ENCODE assay signal across 19 mouse cellular contexts in genomic region chr3:148418067-148418466, GRCm38 (mm10).
DNase-seq lines count a peak whose midpoint lies in the region; ATAC-seq and TF ChIP-seq lines count a peak whose summit lies in the region.
"Had no signal": no experiment of that assay in that cellular context is flagged by ENCODE, and none has a peak within 500 bp of the region (broad histone marks: within the 10 kb centered on the region; RNA-seq: fewer than 3 reads in every experiment).

No protein-coding gene starts in this region.

- H3K4me1 ChIP-seq in kidney, embryonic 15.5 days, result peaks cover 9% of the 10 kb centered on the region
- H3K4me1 ChIP-seq in liver, embryonic 12.5 days, result peaks cover 25% of the 10 kb centered on the region
- no peaks in the 10 kb centered on the region for H3K4me1 ChIP-seq in midbrain, postnatal 0 days (ENCODE audit: insufficient read depth, low read length)
- no peaks in the 10 kb centered on the region for H3K4me1 ChIP-seq in forebrain, embryonic 16.5 days (replicated peaks; ENCODE audit: control insufficient read depth, insufficient read depth, low read length)

- H3K27me3 ChIP-seq in kidney, embryonic 15.5 days, result no peaks in the 10 kb centered on the region
- no peaks in the 10 kb centered on the region for H3K27me3 ChIP-seq in liver, embryonic 12.5 days (replicated peaks)
- no peaks in the 10 kb centered on the region for H3K27me3 ChIP-seq in midbrain, postnatal 0 days (ENCODE audit: insufficient read depth, low read length)
- H3K27me3 ChIP-seq in forebrain, embryonic 16.5 days (replicated peaks; ENCODE audit: control insufficient read depth, insufficient read depth, low read length), result no peaks in the 10 kb centered on the region
- H3K27me3 ChIP-seq: megakaryocyte, embryonic 14.5 days had no signal

- WGBS in kidney, embryonic 15.5 days, result 4% methylated on average over 6 of the region's 6 CpGs
- WGBS in liver, embryonic 12.5 days (ENCODE audit: insufficient replicate concordance), result 10% methylated on average over 6 of the region's 6 CpGs
- 22% methylated on average over 6 of the region's 6 CpGs for WGBS in midbrain, postnatal 0 days
- 13% methylated on average over 6 of the region's 6 CpGs for WGBS in forebrain, embryonic 16.5 days

- no peak for TF ChIP-seq CTCF in midbrain, postnatal 0 days (IDR thresholded peaks at IDR 0.05)

- H3K9ac ChIP-seq in kidney, embryonic 15.5 days, result no peak overlapping the region
- no peak overlapping the region for H3K9ac ChIP-seq in liver, embryonic 12.5 days
- H3K9ac ChIP-seq in midbrain, postnatal 0 days (replicated peaks; ENCODE audit: low read length, poor library complexity, severe bottlenecking), result no peak overlapping the region
- no peak overlapping the region for H3K9ac ChIP-seq in forebrain, embryonic 16.5 days (replicated peaks; ENCODE audit: low read depth, low read length)
- H3K9ac ChIP-seq: heart, embryonic 15.5 days; hindbrain, embryonic 13.5 days; neural tube, embryonic 13.5 days had no signal

- H3K4me3 ChIP-seq in kidney, embryonic 15.5 days (replicated peaks), result no peak overlapping the region
- H3K4me3 ChIP-seq in liver, embryonic 12.5 days, result no peak overlapping the region
- H3K4me3 ChIP-seq in midbrain, postnatal 0 days (ENCODE audit: low read depth, low read length), result no peak overlapping the region
- H3K4me3 ChIP-seq in forebrain, embryonic 16.5 days (replicated peaks; ENCODE audit: low read length), result no peak overlapping the region
- H3K4me3 ChIP-seq: heart, embryonic 15.5 days; hindbrain, embryonic 13.5 days; layer of hippocampus, adult 2 months; megakaryocyte, embryonic 14.5 days; neural tube, embryonic 13.5 days had no signal

- H3K4me2 ChIP-seq in kidney, embryonic 15.5 days, result peak overlapping the region; percentile 19; the same call in 1 of the 2 replicates
- peak overlapping the region; percentile 10; the same call in 1 of the 2 replicates for H3K4me2 ChIP-seq in liver, embryonic 12.5 days
- no peak overlapping the region for H3K4me2 ChIP-seq in midbrain, postnatal 0 days (ENCODE audit: low read depth, low read length, poor library complexity, severe bottlenecking)
- H3K4me2 ChIP-seq in forebrain, embryonic 16.5 days (ENCODE audit: low read length), result no peak overlapping the region
- H3K4me2 ChIP-seq: heart, embryonic 15.5 days; hindbrain, embryonic 13.5 days; neural tube, embryonic 13.5 days had no signal

- no peak overlapping the region for H3K27ac ChIP-seq in kidney, embryonic 15.5 days
- H3K27ac ChIP-seq in liver, embryonic 12.5 days, result no peak overlapping the region
- H3K27ac ChIP-seq in midbrain, postnatal 0 days (ENCODE audit: low read depth, low read length), result no peak overlapping the region
- H3K27ac ChIP-seq in forebrain, embryonic 16.5 days (ENCODE audit: low read length), result no peak overlapping the region
- H3K27ac ChIP-seq: heart, embryonic 15.5 days; hindbrain, embryonic 13.5 days; layer of hippocampus, adult 2 months; neural tube, embryonic 13.5 days had no signal

- no peaks in the 10 kb centered on the region for H3K9me3 ChIP-seq in kidney, embryonic 15.5 days (replicated peaks)
- no peaks in the 10 kb centered on the region for H3K9me3 ChIP-seq in liver, embryonic 12.5 days (replicated peaks)
- no peaks in the 10 kb centered on the region for H3K9me3 ChIP-seq in midbrain, postnatal 0 days (ENCODE audit: low read length)
- H3K9me3 ChIP-seq in forebrain, embryonic 16.5 days (ENCODE audit: control insufficient read depth, low read length), result no peaks in the 10 kb centered on the region
- H3K9me3 ChIP-seq: heart, embryonic 15.5 days; hindbrain, embryonic 13.5 days; megakaryocyte, embryonic 14.5 days; neural tube, embryonic 13.5 days had no signal

- peak; percentile 90 for ATAC-seq in kidney, embryonic 15.5 days (replicated peaks; ENCODE audit: low FRiP score)
- ATAC-seq in liver, embryonic 12.5 days, result peak; percentile 83
- no peak for ATAC-seq in midbrain, postnatal 0 days (ENCODE audit: low FRiP score)
- no peak for ATAC-seq in erythroblast, adult 5-6 weeks (replicated peaks; ENCODE audit: low FRiP score, poor library complexity, severe bottlenecking)
- no peak for ATAC-seq in forebrain, embryonic 16.5 days
- ATAC-seq: CD4-positive, CD25-positive, alpha-beta regulatory T cell, adult 4 months; intestine, embryonic 16.5 days had no signal

- H3K36me3 ChIP-seq in kidney, embryonic 15.5 days, result no peaks in the 10 kb centered on the region
- H3K36me3 ChIP-seq in liver, embryonic 12.5 days, result no peaks in the 10 kb centered on the region
- H3K36me3 ChIP-seq in midbrain, postnatal 0 days (ENCODE audit: insufficient read depth, low read length), result no peaks in the 10 kb centered on the region
- no peaks in the 10 kb centered on the region for H3K36me3 ChIP-seq in forebrain, embryonic 16.5 days (ENCODE audit: control insufficient read depth, insufficient read depth)
- H3K36me3 ChIP-seq: heart, embryonic 15.5 days; hindbrain, embryonic 13.5 days; neural tube, embryonic 13.5 days had no signal

- no peak for DNase-seq in kidney, postnatal 25 days
- DNase-seq in retina, embryonic 14.5 days (ENCODE audit: low spot score), result peak; percentile 4
- DNase-seq in retina, postnatal 1 day, result no peak
- DNase-seq in midbrain, postnatal 0 days (ENCODE audit: low spot score), result no peak
- DNase-seq: adrenal gland, postnatal 36 days; cerebellum, postnatal 10 days; right cerebral cortex, adult 18-20 months; thymus, adult 2 months had no signal

Comparison
In these comparisons a context has a peak if more than half of its experiments do, and no peak if none do; other contexts are left out.
1. ATAC-seq: peak in kidney, embryonic 15.5 days (single experiment) and liver, embryonic 12.5 days (single experiment); none in midbrain, postnatal 0 days (single experiment), erythroblast, adult 5-6 weeks (single experiment) and forebrain, embryonic 16.5 days (single experiment).
2. H3K4me2 ChIP-seq: peak in kidney, embryonic 15.5 days (single experiment) and liver, embryonic 12.5 days (single experiment); none in midbrain, postnatal 0 days (single experiment) and forebrain, embryonic 16.5 days (single experiment).